Comparison of ENCODE assay signal across 8 mouse cellular contexts in genomic region chr3:69317251-69318125, GRCm38 (mm10). TPM values are rescaled to one million over a fixed set of nuclear protein-coding genes. Genes with fewer than 3 reads are reported as not detected.
DNase-seq lines count a peak whose midpoint lies in the region; ATAC-seq and TF ChIP-seq lines count a peak whose summit lies in the region.

No protein-coding gene starts in this region.

- peak; percentile 60 for DNase-seq in 3134 (ENCODE audit: extremely low read depth, insufficient read length, low spot score)
- peak; percentile 2 to 12 for DNase-seq in CD8-positive naive resting alpha-beta T cell, adult 2 months (ENCODE audit: low read depth in 2 of 2, low spot score in 2 of 2)
- DNase-seq in c-Kit-positive CD71-negative TER-119-negative erythroid progenitor cells, embryonic 14.5 days (ENCODE audit: low read depth), result peak; percentile 17
- DNase-seq in gastrocnemius, postnatal 10 days, result peak; percentile 10
- peak; percentile 47 for DNase-seq in kidney, adult 18-20 months
- DNase-seq in lung, postnatal 0 days (ENCODE audit: low spot score), result peak; percentile 55
- peak; percentile 64 to 79 for DNase-seq in spleen, postnatal 10 days (ENCODE audit: low spot score in 2 of 2)
- DNase-seq in layer of hippocampus, postnatal 10 days (ENCODE audit: low spot score in 2 of 2), result no peak

- WGBS in lung, postnatal 0 days, result 1% methylated on average over 54 of the region's 73 CpGs

- H3K9me3 ChIP-seq in lung, postnatal 0 days (ENCODE audit: low read length), result no peaks in the 10 kb centered on the region

- TF ChIP-seq CTCF in lung, postnatal 0 days (IDR thresholded peaks at IDR 0.05), result no peak

- no peaks in the 10 kb centered on the region for H3K36me3 ChIP-seq in lung, postnatal 0 days (ENCODE audit: insufficient read depth, low read length)

- TF ChIP-seq EP300 in lung, postnatal 0 days (IDR thresholded peaks at IDR 0.05), result no peak

- peaks cover 19% of the 10 kb centered on the region for H3K4me1 ChIP-seq in lung, postnatal 0 days (ENCODE audit: insufficient read depth, low read depth, low read length)

- H3K9ac ChIP-seq in lung, postnatal 0 days (replicated peaks; ENCODE audit: low read depth), result peak overlapping the region; percentile 62

- ATAC-seq in lung, postnatal 0 days, result peak; percentile 20

- peak overlapping the region; percentile 74 for H3K27ac ChIP-seq in lung, postnatal 0 days (ENCODE audit: low read length)

- no peaks in the 10 kb centered on the region; the same call in 1 of the 2 replicates for H3K27me3 ChIP-seq in lung, postnatal 0 days (replicated peaks; ENCODE audit: insufficient read depth, low read length)

- H3K4me3 ChIP-seq in lung, postnatal 0 days (ENCODE audit: low read depth, low read length), result peak overlapping the region; percentile 72

- H3K4me2 ChIP-seq in lung, postnatal 0 days (replicated peaks; ENCODE audit: low read depth, low read length), result peak overlapping the region; percentile 97

RNA-seq across cellular contexts. Expression of gene Ppm1l, which starts 0.8 kb away (rescaled TPM):
- 10 to 100 TPM; 35.7 to 38.6 TPM for total RNA-seq in gastrocnemius, postnatal 10 days (2021)
- polyA plus RNA-seq in lung, postnatal 0 days (2015; fragmentation: Nextera tagmentation; extraction: Ambion mirVana), result 5.8 and 8.9 TPM in 2 replicates
- 10 to 100 TPM; 56.7 to 57.7 TPM for total RNA-seq in layer of hippocampus, postnatal 10 days (2021)

Comparison
In these comparisons a context has a peak if more than half of its experiments do, and no peak if none do; other contexts are left out.
1. DNase-seq: peak in 3134 (single experiment), CD8-positive naive resting alpha-beta T cell, adult 2 months (2 of 2), c-Kit-positive CD71-negative TER-119-negative erythroid progenitor cells, embryonic 14.5 days (single experiment), gastrocnemius, postnatal 10 days (single experiment), kidney, adult 18-20 months (single experiment), lung, postnatal 0 days (single experiment) and spleen, postnatal 10 days (2 of 2); none in layer of hippocampus, postnatal 10 days (0 of 2).